Mouse (Mus musculus): ENCODE results near the gene Gm21983. TPM values are rescaled to one million over a fixed set of nuclear protein-coding genes. Genes with fewer than 3 reads are reported as not detected.

The Gm21983 gene
- total and polyA plus RNA-seq, 2 experiments from 2014 or later = not detected

GRCm38 (mm10) chr7:27166614-27167474, 14.0 kb downstream of the Gm21983 start, which contains the start of gene Egln2:
TSS of gene Egln2 (minus strand) at chr7:27166802.
- H3K4me2 ChIP-seq (ENCODE audit: low read depth, low read length) = peak within 1 kb of the TSS; percentile 93
- peaks cover 31% of the 10 kb centered on the region for H3K4me1 ChIP-seq (ENCODE audit: control insufficient read depth, insufficient read depth)
- WGBS = under 1% methylated on average over 60 of the region's 61 CpGs
- DNase-seq (ENCODE audit: low spot score) = peak; percentile 94
- no peaks in the 10 kb centered on the region for H3K27me3 ChIP-seq (ENCODE audit: control insufficient read depth, insufficient read depth, low read length)
- H3K27ac ChIP-seq (ENCODE audit: low read depth) = peak within 1 kb of the TSS; percentile 95
- peaks cover 21% of the 10 kb centered on the region for H3K36me3 ChIP-seq (replicated peaks; ENCODE audit: control insufficient read depth, insufficient read depth, low read length)
- TF ChIP-seq EP300 (IDR thresholded peaks at IDR 0.05; ENCODE audit: low read depth) = 0 out of 2 replicates have a peak, but pooled peaks have one; percentile 47
- TF ChIP-seq CTCF (IDR thresholded peaks at IDR 0.05; ENCODE audit: low read depth) = no peak
- ATAC-seq (ENCODE audit: insufficient read depth, low read depth) = peak; percentile 87
- H3K4me3 ChIP-seq (ENCODE audit: low read depth, low read length) = peak within 1 kb of the TSS; percentile 64
- H3K9me3 ChIP-seq (replicated peaks; ENCODE audit: control insufficient read depth, low read length) = no peaks in the 10 kb centered on the region
- peak within 1 kb of the TSS; percentile 74 for H3K9ac ChIP-seq (replicated peaks; ENCODE audit: low read depth, low read length)

- ATAC-seq (ENCODE audit: insufficient read depth, low read depth) (peak; percentile 81), DNase-seq (ENCODE audit: low spot score) (peak; percentile 81)
- Histone ChIP-seq H3K9me3 (replicated peaks; ENCODE audit: control insufficient read depth, low read length) (no peaks in the 10 kb centered on the region), H3K4me1 (ENCODE audit: control insufficient read depth, insufficient read depth) (peaks cover 31% of the 10 kb centered on the region), H3K27me3 (ENCODE audit: control insufficient read depth, insufficient read depth, low read length) (no peaks in the 10 kb centered on the region), H3K4me2 (ENCODE audit: low read depth, low read length) (peak overlapping the region; percentile 93), H3K4me3 (ENCODE audit: low read depth, low read length) (peak overlapping the region; percentile 64), H3K36me3 (replicated peaks; ENCODE audit: control insufficient read depth, insufficient read depth, low read length) (peaks cover 15% of the 10 kb centered on the region), H3K9ac (replicated peaks; ENCODE audit: low read depth, low read length) (peak overlapping the region; percentile 74), H3K27ac (ENCODE audit: low read depth) (peak overlapping the region; percentile 95)
- TF ChIP-seq CTCF (IDR thresholded peaks at IDR 0.05; ENCODE audit: low read depth) = no peak
- TF ChIP-seq EP300 (IDR thresholded peaks at IDR 0.05; ENCODE audit: low read depth) = 0 out of 2 replicates have a peak, but pooled peaks have one; percentile 32
- 0% methylated on average over 24 of the region's 43 CpGs for WGBS
Measured at GRCm38 (mm10) chr7:27166229-27166613, 14.7 kb downstream of the Gm21983 start.

GRCm38 (mm10) chr7:27165696-27166095, 15.2 kb downstream of the Gm21983 start:
- H3K4me1 ChIP-seq (ENCODE audit: control insufficient read depth, insufficient read depth) = peaks cover 31% of the 10 kb centered on the region
- H3K4me3 ChIP-seq (ENCODE audit: low read depth, low read length) = peak overlapping the region; percentile 64
- ATAC-seq (ENCODE audit: insufficient read depth, low read depth) = no peak
- H3K9ac ChIP-seq (replicated peaks; ENCODE audit: low read depth, low read length) = peak overlapping the region; percentile 74
- no peak for DNase-seq (ENCODE audit: low spot score)
- H3K4me2 ChIP-seq (ENCODE audit: low read depth, low read length) = peak overlapping the region; percentile 93
- no peaks in the 10 kb centered on the region for H3K9me3 ChIP-seq (replicated peaks; ENCODE audit: control insufficient read depth, low read length)
- H3K36me3 ChIP-seq (replicated peaks; ENCODE audit: control insufficient read depth, insufficient read depth, low read length) = peaks cover 10% of the 10 kb centered on the region
- 3% methylated on average over 8 of the region's 8 CpGs for WGBS
- TF ChIP-seq EP300 (IDR thresholded peaks at IDR 0.05; ENCODE audit: low read depth) (no peak), CTCF (IDR thresholded peaks at IDR 0.05; ENCODE audit: low read depth) (no peak)
- H3K27ac ChIP-seq (ENCODE audit: low read depth) = peak overlapping the region; percentile 95
- H3K27me3 ChIP-seq (ENCODE audit: control insufficient read depth, insufficient read depth, low read length) = no peaks in the 10 kb centered on the region

GRCm38 (mm10) chr7:27165007-27165655, 15.8 kb downstream of the Gm21983 start:
- Histone ChIP-seq H3K4me2 (ENCODE audit: low read depth, low read length) (peak overlapping the region; percentile 93), H3K9ac (replicated peaks; ENCODE audit: low read depth, low read length) (peak overlapping the region; percentile 74), H3K36me3 (replicated peaks; ENCODE audit: control insufficient read depth, insufficient read depth, low read length) (peaks cover 9% of the 10 kb centered on the region), H3K27me3 (ENCODE audit: control insufficient read depth, insufficient read depth, low read length) (no peaks in the 10 kb centered on the region), H3K4me3 (ENCODE audit: low read depth, low read length) (peak overlapping the region; percentile 64), H3K4me1 (ENCODE audit: control insufficient read depth, insufficient read depth) (peaks cover 31% of the 10 kb centered on the region), H3K27ac (ENCODE audit: low read depth) (no peak overlapping the region), H3K9me3 (replicated peaks; ENCODE audit: control insufficient read depth, low read length) (no peaks in the 10 kb centered on the region)
- 70% methylated on average over 23 of the region's 23 CpGs for WGBS
- TF ChIP-seq CTCF (IDR thresholded peaks at IDR 0.05; ENCODE audit: low read depth) (no peak), EP300 (IDR thresholded peaks at IDR 0.05; ENCODE audit: low read depth) (no peak)
- ATAC-seq (ENCODE audit: insufficient read depth, low read depth) = no peak
- no peak for DNase-seq (ENCODE audit: low spot score)

- DNase-seq (ENCODE audit: low spot score) (no peak), ATAC-seq (ENCODE audit: insufficient read depth, low read depth) (no peak)
- Histone ChIP-seq H3K4me1 (ENCODE audit: control insufficient read depth, insufficient read depth) (peaks cover 31% of the 10 kb centered on the region), H3K4me3 (ENCODE audit: low read depth, low read length) (no peak overlapping the region), H3K36me3 (replicated peaks; ENCODE audit: control insufficient read depth, insufficient read depth, low read length) (peaks cover 12% of the 10 kb centered on the region), H3K9ac (replicated peaks; ENCODE audit: low read depth, low read length) (no peak overlapping the region), H3K27ac (ENCODE audit: low read depth) (no peak overlapping the region), H3K4me2 (ENCODE audit: low read depth, low read length) (peak overlapping the region; percentile 93), H3K27me3 (ENCODE audit: control insufficient read depth, insufficient read depth, low read length) (no peaks in the 10 kb centered on the region), H3K9me3 (replicated peaks; ENCODE audit: control insufficient read depth, low read length) (no peaks in the 10 kb centered on the region)
- TF ChIP-seq EP300 (IDR thresholded peaks at IDR 0.05; ENCODE audit: low read depth) (no peak), CTCF (IDR thresholded peaks at IDR 0.05; ENCODE audit: low read depth) (no peak)
- 79% methylated on average over 33 of the region's 33 CpGs for WGBS
Measured at GRCm38 (mm10) chr7:27164112-27164947, 16.6 kb downstream of the Gm21983 start.

Measured in heart, postnatal 0 days (tissue).